Mouse (Mus musculus) T-helper 2 cell (primary cell): ENCODE measurements at regions not wholly inside any gene's neighbourhood (a gene's known extent, or its start where the extent isn't known, plus 50 kb on each side); places are given as distances from the start of the nearest gene placed in this dataset.

Source experiments
- in situ Hi-C: fragments of 300-600 bp; cut with MboI, MseI; formaldehyde crosslinking; loops from one replicate; pipeline ENCODE4 v1.15.1; 2025; ENCODE audit warnings: high pct_unique_total_duplicates

DNA sequence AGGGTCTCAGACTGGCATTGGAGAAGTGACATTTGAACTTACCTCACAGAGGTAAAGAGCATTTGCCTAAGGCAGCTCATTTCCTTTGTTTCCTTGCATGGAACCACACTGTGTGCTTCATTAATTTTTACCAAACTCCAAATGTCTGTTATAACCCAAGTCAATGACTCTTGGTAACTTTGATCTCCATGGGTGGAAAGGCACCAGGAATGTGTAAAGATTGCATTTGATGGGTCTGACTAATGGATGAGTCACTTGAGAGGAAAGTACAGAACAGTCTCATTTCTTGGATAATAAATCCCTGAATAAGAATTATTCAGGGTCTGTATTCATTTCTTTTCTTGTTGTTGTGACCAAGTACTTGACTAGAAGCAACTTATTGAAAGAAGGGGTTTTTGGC is 97.3 kb upstream of the Rab11fip2 start:
- in situ Hi-C loops, result no loop called here

- in situ Hi-C loops, result no loop called here
Observed at GRCm38 (mm10) chr19:60032667-60033066, 89.2 kb upstream of the Rab11fip2 start.

DNA sequence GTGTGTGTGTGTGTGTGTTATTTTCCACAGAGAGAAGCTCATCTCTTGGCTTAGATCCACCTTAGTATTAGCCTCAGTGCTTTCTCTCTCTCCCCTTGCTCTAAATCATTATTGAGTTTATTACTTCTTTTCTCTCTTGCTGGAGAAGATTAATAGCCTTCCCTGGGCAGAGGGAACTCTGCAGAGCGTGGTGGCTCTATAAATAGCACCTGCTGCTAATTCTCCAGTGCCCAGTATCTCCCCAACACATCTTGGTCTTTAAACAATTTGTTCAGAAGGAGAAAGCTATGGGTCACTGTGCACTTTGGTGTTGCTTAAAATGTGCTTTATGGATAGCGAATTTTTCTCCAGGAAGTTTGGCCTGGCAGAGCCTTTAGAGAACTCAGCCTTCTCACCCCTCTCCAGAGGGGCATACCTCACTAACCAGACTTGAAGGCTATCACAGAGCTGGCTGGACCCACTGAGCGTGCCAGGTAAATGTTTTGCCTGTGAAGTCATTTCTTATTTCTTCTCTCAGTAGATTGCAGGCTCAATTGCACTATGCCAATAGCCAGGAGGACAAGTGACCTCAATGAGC is 86.8 kb upstream of the Rab11fip2 start:
- in situ Hi-C loops, result no loop called here

- in situ Hi-C loops, result no loop called here
Observed at GRCm38 (mm10) chr19:60029720-60030119, 86.3 kb upstream of the Rab11fip2 start.

GRCm38 (mm10) chr19:60015614-60016300 is 72.3 kb upstream of the Rab11fip2 start:
- in situ Hi-C loops, result no loop called here

DNA sequence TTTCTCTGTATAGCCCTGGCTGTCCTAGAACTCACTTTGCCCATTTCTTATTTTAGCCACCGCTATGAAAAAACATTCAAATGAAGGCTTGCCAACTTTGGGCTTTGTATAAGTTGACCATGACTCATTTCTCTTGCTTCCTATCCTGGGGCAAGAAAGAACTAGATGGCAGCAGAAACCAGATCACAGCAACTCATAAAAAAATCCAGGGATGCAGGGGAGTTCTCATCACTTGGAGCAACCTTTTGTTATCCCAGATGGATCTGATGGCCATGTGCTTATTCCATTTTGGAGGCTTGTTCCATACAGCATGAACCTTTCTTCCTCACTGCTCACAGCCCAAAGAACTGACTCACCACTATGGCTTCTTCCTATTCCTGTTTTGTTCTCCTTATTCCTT is 52.1 kb upstream of the Rab11fip2 start:
- in situ Hi-C loops, result no loop called here
